22 mouse cellular contexts compared by ENCODE assay signal in genomic region chr16:4406706-4407105, GRCm38 (mm10). TPM values are rescaled to one million over a fixed set of nuclear protein-coding genes. Genes with fewer than 3 reads are reported as not detected.
A peak's percentile ranks its signal among the peaks of the same experiment; 100 is the strongest.
DNase-seq lines count a peak whose midpoint lies in the region; ATAC-seq lines count a peak whose summit lies in the region.
"Had no signal": no experiment of that assay in that cellular context is flagged by ENCODE, and none has a peak within 500 bp of the region (broad histone marks: within the 10 kb centered on the region; RNA-seq: fewer than 3 reads in every experiment).

No protein-coding gene starts in this region.

- H3K9ac ChIP-seq in intestine, embryonic 16.5 days (ENCODE audit: low read depth, low read length), result 0 out of 2 replicates have a peak overlapping the region, but pooled peaks have one; percentile 24
- H3K9ac ChIP-seq in intestine, embryonic 15.5 days, result no peak overlapping the region
- H3K9ac ChIP-seq: forebrain, embryonic 13.5 days; liver, embryonic 12.5 days; lung, embryonic 15.5 days had no signal

- DNase-seq in adrenal gland, adult (ENCODE audit: inconsistent age in 2 of 2, low spot score in 1 of 2), result peak; percentile 42 to 75
- DNase-seq in adrenal gland, adult 8-10 months, result no peak
- peak; percentile 29 for DNase-seq in lung, postnatal 10 days
- DNase-seq in lung, postnatal 25 days (ENCODE audit: low spot score), result no peak
- DNase-seq in lung, postnatal 36 days, result peak; percentile 43
- DNase-seq: cerebellum, adult 9-10 months; gastrocnemius, postnatal 25 days; right cerebral cortex, adult 18-20 months; thymus, postnatal 25 days had no signal

- H3K4me2 ChIP-seq in intestine, embryonic 16.5 days (ENCODE audit: low read depth, low read length), result no peak overlapping the region
- H3K4me2 ChIP-seq in intestine, embryonic 15.5 days (replicated peaks), result no peak overlapping the region
- H3K4me2 ChIP-seq: forebrain, embryonic 13.5 days; liver, embryonic 12.5 days; lung, embryonic 15.5 days had no signal

- 52% methylated on average over 4 of the region's 4 CpGs for WGBS in intestine, embryonic 16.5 days
- 43% methylated on average over 4 of the region's 4 CpGs for WGBS in intestine, embryonic 15.5 days

- H3K27ac ChIP-seq in intestine, embryonic 16.5 days (ENCODE audit: low read length), result no peak overlapping the region
- H3K27ac ChIP-seq in intestine, embryonic 15.5 days, result no peak overlapping the region
- H3K27ac ChIP-seq: forebrain, embryonic 13.5 days; heart, embryonic 10.5 days; hindbrain, embryonic 10.5 days; hindbrain, postnatal 0 days; kidney, postnatal 0 days; limb, embryonic 10.5 days; liver, embryonic 12.5 days; lung, embryonic 15.5 days had no signal

- no peaks in the 10 kb centered on the region for H3K9me3 ChIP-seq in intestine, embryonic 16.5 days (ENCODE audit: control insufficient read depth, low read length)
- no peaks in the 10 kb centered on the region for H3K9me3 ChIP-seq in intestine, embryonic 15.5 days
- H3K9me3 ChIP-seq: forebrain, embryonic 13.5 days; heart, embryonic 10.5 days; hindbrain, embryonic 10.5 days; limb, embryonic 10.5 days; liver, embryonic 12.5 days; lung, embryonic 15.5 days; megakaryocyte, embryonic 14.5 days had no signal

- no peak for ATAC-seq in intestine, embryonic 16.5 days
- no peak for ATAC-seq in intestine, embryonic 15.5 days
- no peak for ATAC-seq in granulocyte monocyte progenitor cell, adult 5-6 weeks (replicated peaks; ENCODE audit: poor library complexity, severe bottlenecking)
- ATAC-seq: forebrain, embryonic 13.5 days; hindbrain, postnatal 0 days; liver, embryonic 12.5 days had no signal

- no peaks in the 10 kb centered on the region for H3K36me3 ChIP-seq in intestine, embryonic 16.5 days (ENCODE audit: control insufficient read depth, insufficient read depth, low read length)
- H3K36me3 ChIP-seq in intestine, embryonic 15.5 days, result no peaks in the 10 kb centered on the region
- H3K36me3 ChIP-seq: heart, embryonic 10.5 days; hindbrain, embryonic 10.5 days; limb, embryonic 10.5 days; liver, embryonic 12.5 days; lung, embryonic 15.5 days had no signal

- H3K27me3 ChIP-seq in intestine, embryonic 16.5 days (replicated peaks; ENCODE audit: control insufficient read depth, insufficient read depth, low read length), result no peaks in the 10 kb centered on the region
- H3K27me3 ChIP-seq in intestine, embryonic 15.5 days (replicated peaks), result no peaks in the 10 kb centered on the region
- H3K27me3 ChIP-seq: forebrain, embryonic 13.5 days; liver, embryonic 12.5 days; lung, embryonic 15.5 days; megakaryocyte, embryonic 14.5 days had no signal

- no peak overlapping the region for H3K4me3 ChIP-seq in intestine, embryonic 16.5 days (ENCODE audit: low read length)
- H3K4me3 ChIP-seq in intestine, embryonic 15.5 days (replicated peaks), result no peak overlapping the region
- H3K4me3 ChIP-seq: erythroblast, embryonic 14.5 days; forebrain, embryonic 13.5 days; heart, embryonic 10.5 days; hindbrain, embryonic 10.5 days; limb, embryonic 10.5 days; liver, embryonic 12.5 days; lung, embryonic 15.5 days had no signal

- H3K4me1 ChIP-seq in intestine, embryonic 16.5 days (ENCODE audit: control insufficient read depth, insufficient read depth, low read length), result peaks cover 18% of the 10 kb centered on the region
- H3K4me1 ChIP-seq in intestine, embryonic 15.5 days (replicated peaks), result peaks cover 14% of the 10 kb centered on the region; the same call in 1 of the 2 replicates
- H3K4me1 ChIP-seq: forebrain, embryonic 13.5 days; hindbrain, embryonic 10.5 days; limb, embryonic 10.5 days had no signal

RNA-seq across cellular contexts. Expression of gene Adcy9, which starts 13.6 kb away (rescaled TPM):
- 10 to 100 TPM; 62.8 to 84.2 (median 72.6) TPM for total RNA-seq in adrenal gland, adult 8-10 months (2022)
- 1.2 and 1.3 TPM in 2 replicates for polyA plus RNA-seq in intestine, embryonic 16.5 days (2015; fragmentation: Nextera tagmentation; extraction: Ambion mirVana)
- 1.5 and 1.7 TPM in 2 replicates for polyA plus RNA-seq in intestine, embryonic 15.5 days (2015; fragmentation: Nextera tagmentation; extraction: Ambion mirVana)
- 1.5 and 2.9 TPM in 2 replicates for total RNA-seq in granulocyte monocyte progenitor cell, adult 5-6 weeks (2014; fragmentation: Nextera tagmentation)
- total RNA-seq in granulocyte monocyte progenitor cell, adult 5-6 weeks (2017), result 2.5 and 4.7 TPM in 2 replicates
- polyA plus RNA-seq: erythroblast, embryonic 14.5 days had no signal

Comparison
In these comparisons a context has a peak if more than half of its experiments do, and no peak if none do; other contexts are left out.
1. DNase-seq: peak in adrenal gland, adult (2 of 2), lung, postnatal 10 days (single experiment) and lung, postnatal 36 days (single experiment); none in adrenal gland, adult 8-10 months (single experiment) and lung, postnatal 25 days (single experiment).
2. RNA of gene Adcy9, which starts 13.6 kb away (total RNA-seq): 62.8 to 84.2 TPM in adrenal gland, adult 8-10 months; 1.5 to 4.7 TPM in granulocyte monocyte progenitor cell, adult 5-6 weeks; every median in the first group is over 10 times any median in the second.